Mouse (Mus musculus): ENCODE results near the gene Casp8. TPM values are rescaled to one million over a fixed set of nuclear protein-coding genes. Genes with fewer than 3 reads are reported as not detected.

The Casp8 gene
- total RNA-seq, 2 experiments from 2014 or later = 25.9 to 26.3 TPM

Other genes starting within 250 kb of the Casp8 start
- gene Fam126b, start 209.1 kb upstream of the Casp8 start, total RNA-seq (2021) = 10 to 100 TPM; 39.3 to 45.0 TPM
- gene Ndufb3, start 209.0 kb upstream of the Casp8 start, total RNA-seq (2021) = 100 to 1,000 TPM; 236 to 243 TPM
- gene Als2cr12, start 99.4 kb upstream of the Casp8 start, total RNA-seq (2021) = 1 to 10 TPM; 4.8 to 6.2 TPM
- gene Cflar, start 83.9 kb upstream of the Casp8 start, total RNA-seq (2021) = 100 to 1,000 TPM; 101 to 102 TPM
- gene Trak2, start 178.1 kb downstream of the Casp8 start, total RNA-seq (2021) = 10 to 100 TPM; 38.9 to 54.9 TPM
- 10 to 100 TPM; 36.2 to 51.2 TPM for gene Stradb, start 178.1 kb downstream of the Casp8 start, total RNA-seq (2021)

All from adrenal gland, postnatal 10 days (tissue).